Mouse (Mus musculus) CH12.LX (cell line): ENCODE measurements around the gene Il1rl1. TPM values are rescaled to one million over a fixed set of nuclear protein-coding genes. Genes with fewer than 3 reads are reported as not detected.

ENCODE experiments used
- DNase-seq: peaks from one replicate; pipeline ENCODE4 v3.0.0-alpha.2; 2013; ENCODE audit errors: extremely low read depth
- H3K27ac ChIP-seq: 2 replicates; pipeline ENCODE4 v1.5.1; 2012; ENCODE audit warnings: low read depth, mild to moderate bottlenecking, control low read depth, moderate library complexity; ENCODE audit not compliant: insufficient read depth
- H3K27me3 ChIP-seq: replicated peaks from 2 replicates; pipeline ENCODE3; 2012; ENCODE audit warnings: inconsistent platforms
- H3K36me3 ChIP-seq, 2 experiments: replicated peaks in 1 of 2; 2 replicates each; pipeline versions ENCODE3 to v1.6.1; 2012; ENCODE audit warnings: inconsistent platforms in 1 of 2, low read length in 1 of 2, mild to moderate bottlenecking in 1 of 2, mixed read lengths in 1 of 2, moderate library complexity in 1 of 2; ENCODE audit not compliant: control insufficient read depth in 1 of 2, insufficient read depth in 1 of 2
- H3K4me1 ChIP-seq, 2 experiments: 2 replicates each; pipeline ENCODE4 v1.6.1; 2012; ENCODE audit warnings: inconsistent platforms in 1 of 2, moderate library complexity in 1 of 2; ENCODE audit not compliant: insufficient read depth in 2 of 2, control insufficient read depth in 1 of 2
- H3K4me2 ChIP-seq: 2 replicates; pipeline ENCODE4 v1.6.1; 2012; ENCODE audit warnings: low read depth, mild to moderate bottlenecking, control low read depth; ENCODE audit not compliant: poor library complexity, insufficient read depth, severe bottlenecking
- H3K4me3 ChIP-seq, 3 experiments: fragments of 150-350 bp in 1 of 3; sonication (generic) in 1 of 3; replicated peaks in 1 of 3; 2 replicates each; pipeline versions ENCODE3 to v1.5.1; 2011 to 2012; ENCODE audit warnings: low read depth in 2 of 3, low read length in 2 of 3, mild to moderate bottlenecking in 2 of 3, moderate library complexity in 2 of 3, control low read depth in 1 of 3, improper control_type of control experiment in 1 of 3, inconsistent platforms in 1 of 3, mixed read lengths in 1 of 3; ENCODE audit not compliant: poor library complexity in 1 of 3
- H3K79me2 ChIP-seq: replicated peaks from 2 replicates; pipeline ENCODE4 v1.6.1; 2012; ENCODE audit warnings: mild to moderate bottlenecking, moderate library complexity; ENCODE audit not compliant: control insufficient read depth, poor library complexity, insufficient read depth, severe bottlenecking; ENCODE audit errors: extremely low read depth
- H3K9ac ChIP-seq: 2 replicates; pipeline ENCODE4 v1.6.1; 2012; ENCODE audit warnings: low read depth, mild to moderate bottlenecking, control low read depth, moderate library complexity; ENCODE audit not compliant: insufficient read depth
- H3K9me3 ChIP-seq: replicated peaks from 2 replicates; pipeline ENCODE3; 2012; ENCODE audit warnings: low read length, inconsistent platforms, mixed read lengths
- CTCF ChIP-seq, 2 experiments: IDR thresholded peaks in 1 of 2; conservative IDR thresholded peaks in 1 of 2; 2 replicates each; pipeline ENCODE4 v1.5.1; 2011 to 2012; ENCODE audit warnings: low read depth in 2 of 2, low read length in 2 of 2, improper control_type of control experiment in 1 of 2, inconsistent platforms in 1 of 2, mild to moderate bottlenecking in 1 of 2, moderate library complexity in 1 of 2
- E2F4 ChIP-seq: IDR thresholded peaks from 2 replicates; pipeline ENCODE4 v1.6.1; 2011; ENCODE audit warnings: low read depth, low read length, improper control_type of control experiment; ENCODE audit not compliant: insufficient replicate concordance
- EP300 ChIP-seq: IDR thresholded peaks from 2 replicates; pipeline ENCODE4 v1.6.1; 2011; ENCODE audit warnings: low read length, improper control_type of control experiment
- HCFC1 ChIP-seq: IDR thresholded peaks from 2 replicates; pipeline ENCODE4 v1.6.1; 2012; ENCODE audit warnings: low read depth, mild to moderate bottlenecking, inconsistent platforms, low read length, improper control_type of control experiment
- MAFK ChIP-seq: IDR thresholded peaks from 2 replicates; pipeline ENCODE4 v1.6.1; 2011; ENCODE audit warnings: low read length, improper control_type of control experiment; ENCODE audit not compliant: insufficient replicate concordance
- MAX ChIP-seq: IDR thresholded peaks from 2 replicates; pipeline ENCODE4 v1.6.1; 2011; ENCODE audit warnings: low read length, improper control_type of control experiment
- MAZ ChIP-seq: IDR thresholded peaks from 2 replicates; pipeline ENCODE4 v1.6.1; 2012; ENCODE audit warnings: low read depth, mild to moderate bottlenecking, inconsistent platforms, low read length, improper control_type of control experiment, moderate library complexity
- MEF2A ChIP-seq: IDR thresholded peaks from 2 replicates; pipeline ENCODE4 v1.6.1; 2014; ENCODE audit warnings: low read depth, mild to moderate bottlenecking, inconsistent platforms, low read length, improper control_type of control experiment, borderline replicate concordance
- MYC ChIP-seq: IDR thresholded peaks from 2 replicates; pipeline ENCODE4 v1.6.1; 2011; ENCODE audit warnings: low read depth, mild to moderate bottlenecking, improper control_type of control experiment, low read length
- NELFE ChIP-seq: IDR thresholded peaks from 2 replicates; pipeline ENCODE4 v1.6.1; 2011; ENCODE audit warnings: low read depth, low read length, improper control_type of control experiment
- NRF1 ChIP-seq: IDR thresholded peaks from 2 replicates; pipeline ENCODE4 v1.6.1; 2014; ENCODE audit warnings: low read depth, mild to moderate bottlenecking, inconsistent platforms, low read length, improper control_type of control experiment, moderate library complexity
- POLR2AphosphoS2 ChIP-seq: IDR thresholded peaks from 2 replicates; pipeline ENCODE4 v1.6.1; 2011; ENCODE audit warnings: low read depth, low read length, improper control_type of control experiment
- RCOR1 ChIP-seq: conservative IDR thresholded peaks from 2 replicates; pipeline ENCODE4 v1.6.1; 2012; ENCODE audit warnings: low read depth, mild to moderate bottlenecking, inconsistent platforms, low read length, improper control_type of control experiment
- ZMIZ1 ChIP-seq: IDR thresholded peaks from 2 replicates; pipeline ENCODE4 v1.6.1; 2012; ENCODE audit warnings: low read depth, mild to moderate bottlenecking, inconsistent platforms, low read length, improper control_type of control experiment
- ZNF384 ChIP-seq: IDR thresholded peaks from 2 replicates; pipeline ENCODE4 v1.6.1; 2012; ENCODE audit warnings: low read depth, low read length, improper control_type of control experiment, inconsistent platforms
- dilution Hi-C: fragments of 300-500 bp; cut with MboI; formaldehyde crosslinking; loops from 2 replicates; pipeline ENCODE4 v1.14.3; 2020; ENCODE audit warnings: low sequenced_read_pairs; ENCODE audit not compliant: extremely low pct_unique_long_range_greater_than_20kb, extremely low pct_ligation_motif_present
- in situ Hi-C: fragments of 300-500 bp; cut with MboI; formaldehyde crosslinking; loops from 3 replicates; pipeline ENCODE4 v1.14.3; 2019; ENCODE audit warnings: low sequenced_read_pairs, low pct_ligation_motif_present, low pct_unique_long_range_greater_than_20kb, mixed read lengths
- polyA plus RNA-seq: library from polyadenylated mRNA; unstranded; fragments of >175 nt; gene quantifications from 2 replicates; pipeline ENCODE4 v1.2.1, GENCODE M21; 2012; ENCODE audit warnings: low read depth; ENCODE audit not compliant: insufficient read length
- total RNA-seq, 2 experiments: library from RNA; depleted of rRNA; stranded (reverse); fragments of 300-350 nt in 1 of 2; fragments of >200 nt in 1 of 2; gene quantifications; 2 replicates each; pipeline ENCODE4 v1.2.3; 2012 to 2014

The Il1rl1 gene
- total and polyA plus RNA-seq, 3 experiments: 0.13 TPM; not detected in 2

DNA sequence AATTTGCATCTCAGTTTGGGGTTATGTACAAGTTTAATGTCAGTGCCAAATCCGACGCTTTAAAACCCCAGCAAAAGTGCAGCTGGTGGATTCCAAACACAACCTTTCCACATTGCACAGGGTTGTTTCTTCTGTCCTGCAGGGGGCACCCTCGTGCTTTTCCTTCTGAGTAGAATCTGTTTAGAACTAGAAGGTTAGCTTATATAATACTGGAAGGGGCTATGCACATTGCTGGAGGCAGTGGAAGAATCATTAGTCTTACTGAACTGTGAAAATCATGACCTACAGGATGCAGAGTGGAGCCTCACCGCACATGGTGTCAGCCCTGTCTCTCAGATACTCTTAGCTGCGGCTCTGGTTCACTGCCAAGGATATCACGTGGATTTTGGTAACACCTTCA is 49.3 kb upstream of the Il1rl1 start (continued):
- TF ChIP-seq ZNF384 (no peak), MYC (no peak)

DNA sequence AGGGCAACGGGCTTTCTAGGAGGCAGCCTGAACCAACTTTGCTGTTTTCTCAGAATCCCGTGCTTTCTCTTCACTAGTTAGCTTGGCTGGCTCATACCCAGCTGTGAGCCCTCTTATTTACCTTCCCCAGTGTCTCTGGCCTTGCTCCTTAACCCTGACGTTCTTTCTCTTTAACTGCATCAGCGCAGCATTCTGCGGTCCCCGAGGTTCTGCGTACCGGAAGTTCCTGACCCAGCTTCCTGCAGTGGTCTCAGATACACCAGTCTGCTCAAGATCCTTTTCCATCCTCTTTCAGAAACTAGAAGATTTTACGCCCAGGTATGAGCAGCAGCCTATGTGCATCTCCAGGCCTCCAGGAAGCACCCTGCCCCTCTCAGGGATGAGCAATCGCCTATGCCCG is 48.4 kb upstream of the Il1rl1 start:
- Histone ChIP-seq H3K9me3 (no peaks in the 10 kb centered on the region), H3K4me1 (0 out of 4 replicates have a peak, but pooled peaks cover 0 to 3% of the 10 kb centered on the region in 2 experiments), H3K4me2 (no peak overlapping the region), H3K4me3 (no peak overlapping the region), H3K27ac (no peak overlapping the region), H3K9ac (no peak overlapping the region), H3K79me2 (no peaks in the 10 kb centered on the region), H3K36me3 (no peaks in the 10 kb centered on the region)
- DNase-seq: no peak
- in situ Hi-C loops: loop anchor here (5.0 to 25.0 kb wide), 3 partner anchors 156 to 694 kb away; no protein-coding TSS in a partner anchor
- TF ChIP-seq CTCF (conservative IDR thresholded peaks at IDR 0.05 in 1 of 2, IDR thresholded peaks at IDR 0.05 in 1 of 2; ENCODE audit: low read depth in 2 of 2, low read length in 2 of 2) (no peak), ZMIZ1 (no peak), MEF2A (no peak)
- TF ChIP-seq, all 38 proteins: peak for 0
- no peaks in the 10 kb centered on the region for H3K27me3 ChIP-seq
- dilution Hi-C loops: no loop called here

DNA sequence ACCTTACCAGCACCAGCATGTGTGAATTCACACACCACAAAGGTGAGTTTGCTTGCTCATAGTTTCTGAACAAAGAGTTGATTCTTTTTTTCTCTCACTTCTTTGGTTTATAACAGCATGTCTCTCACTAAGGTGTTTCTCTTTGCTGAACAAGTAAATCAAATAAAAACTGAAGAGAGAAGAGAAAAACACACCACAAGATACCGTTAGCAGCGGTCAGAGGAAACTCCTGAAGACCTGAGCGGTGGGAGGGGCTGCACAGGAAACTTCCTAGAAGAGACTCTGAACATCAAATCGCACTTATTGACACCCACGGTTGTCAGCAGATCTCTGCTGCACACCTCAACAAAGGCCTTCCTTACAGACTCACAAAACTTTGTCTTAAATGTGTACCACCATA is 46.5 kb upstream of the Il1rl1 start:
- H3K4me1 ChIP-seq: 0 out of 4 replicates have a peak, but pooled peaks cover 0 to 3% of the 10 kb centered on the region in 2 experiments
- no peaks in the 10 kb centered on the region for H3K9me3 ChIP-seq
- no peak for DNase-seq
- TF ChIP-seq MAZ: no peak
- TF ChIP-seq EP300: no peak
- TF ChIP-seq NRF1: no peak
- no peak for TF ChIP-seq E2F4
- TF ChIP-seq POLR2AphosphoS2: no peak
- no peak for TF ChIP-seq MAX
- TF ChIP-seq RCOR1: no peak
- no peak for TF ChIP-seq MAFK
- no peak for TF ChIP-seq NELFE
- TF ChIP-seq HCFC1: no peak
- H3K9ac ChIP-seq: no peak overlapping the region
- no peaks in the 10 kb centered on the region for H3K79me2 ChIP-seq
- in situ Hi-C loops: loop anchor here (5.0 to 25.0 kb wide), 3 partner anchors 154 to 696 kb away; no protein-coding TSS in a partner anchor
- no peak overlapping the region for H3K4me3 ChIP-seq
- H3K27ac ChIP-seq: no peak overlapping the region
- no peak overlapping the region for H3K4me2 ChIP-seq
- no peaks in the 10 kb centered on the region for H3K27me3 ChIP-seq
- dilution Hi-C loops: no loop called here
- H3K36me3 ChIP-seq: no peaks in the 10 kb centered on the region
